Mouse (Mus musculus): ENCODE data around the gene Chd2. TPM values are rescaled to one million over a fixed set of nuclear protein-coding genes. Genes with fewer than 3 reads are reported as not detected.

Chd2 gene
- polyA plus RNA-seq, 1 experiment from 2014 or later, result 44.5 TPM

DNA sequence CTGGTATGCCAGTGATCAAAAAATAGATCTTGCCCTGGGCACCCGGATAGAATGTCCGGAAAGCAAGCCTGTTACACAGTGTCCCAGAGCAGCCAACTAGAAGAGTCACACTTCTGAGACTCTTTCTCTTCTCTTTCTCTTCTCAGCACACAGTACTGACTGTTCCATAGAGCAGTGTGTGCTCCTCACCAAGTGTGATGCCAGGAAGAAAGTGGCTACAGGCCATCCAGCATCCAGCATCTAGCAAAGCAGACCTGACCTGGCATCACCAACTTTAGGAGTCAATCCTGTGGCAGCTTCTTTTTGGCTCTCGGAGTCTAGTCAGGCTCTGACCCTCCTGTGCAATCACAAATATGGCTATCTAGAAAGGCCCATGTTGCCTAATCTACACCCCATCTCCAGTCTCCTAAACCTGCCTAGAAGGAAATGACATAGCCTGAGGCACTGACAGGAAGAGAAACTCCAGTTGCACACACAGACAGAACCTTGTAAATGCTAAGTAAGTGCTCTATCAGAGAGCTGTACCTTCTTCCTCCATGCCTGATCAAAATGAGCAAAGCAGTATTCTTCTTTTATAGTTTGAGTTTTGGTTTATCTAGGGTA is 27.3 kb upstream of the Chd2 start:
- H3K36me3 ChIP-seq (ENCODE audit: control insufficient read depth, insufficient read depth, low read length), result no peaks in the 10 kb centered on the region
- H3K4me2 ChIP-seq (ENCODE audit: low read depth, low read length), result no peak overlapping the region
- H3K27me3 ChIP-seq (ENCODE audit: control insufficient read depth, insufficient read depth, low read length), result no peaks in the 10 kb centered on the region
- H3K4me3 ChIP-seq (replicated peaks; ENCODE audit: low read length), result no peak overlapping the region
- H3K9ac ChIP-seq (ENCODE audit: low read length), result no peak overlapping the region
- H3K27ac ChIP-seq (ENCODE audit: low read length), result no peak overlapping the region
- WGBS, result 90% methylated on average over 3 of the region's 3 CpGs
- H3K9me3 ChIP-seq (replicated peaks; ENCODE audit: control insufficient read depth, low read length), result no peaks in the 10 kb centered on the region
- ATAC-seq (ENCODE audit: insufficient read depth, low FRiP score), result no peak
- H3K4me1 ChIP-seq (ENCODE audit: control insufficient read depth, insufficient read depth, low read length), result peaks cover 4% of the 10 kb centered on the region; the same call in 1 of the 2 replicates

DNA sequence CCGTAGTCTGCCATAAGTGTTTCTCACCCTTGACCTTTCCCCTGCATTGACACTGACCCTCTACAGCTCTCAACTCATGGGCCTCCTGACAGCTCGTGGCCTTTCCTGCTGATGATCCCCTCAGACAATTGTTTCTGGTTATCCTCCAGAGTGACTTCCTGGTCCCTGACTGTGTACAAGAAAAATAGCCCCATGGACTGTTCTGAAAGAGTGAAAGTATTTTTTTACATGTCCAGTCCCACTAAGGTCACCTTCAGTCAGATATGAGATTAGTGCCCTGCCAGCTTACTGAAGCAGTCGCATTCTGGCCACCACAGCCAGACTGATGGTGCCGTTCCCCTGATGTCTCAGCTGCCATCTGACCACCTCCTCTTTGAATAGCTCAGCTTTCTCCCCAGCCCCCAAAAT is 26.1 kb upstream of the Chd2 start:
- no peaks in the 10 kb centered on the region for H3K27me3 ChIP-seq (ENCODE audit: control insufficient read depth, insufficient read depth, low read length)
- H3K27ac ChIP-seq (ENCODE audit: low read length), result no peak overlapping the region
- no peak overlapping the region for H3K4me2 ChIP-seq (ENCODE audit: low read depth, low read length)
- no peaks in the 10 kb centered on the region for H3K9me3 ChIP-seq (replicated peaks; ENCODE audit: control insufficient read depth, low read length)
- ATAC-seq (ENCODE audit: insufficient read depth, low FRiP score), result 0 out of 2 replicates have a peak, but pooled peaks have one; percentile 53
- 58% methylated on average over 4 of the region's 4 CpGs for WGBS
- no peak overlapping the region for H3K4me3 ChIP-seq (replicated peaks; ENCODE audit: low read length)
- peaks cover 4% of the 10 kb centered on the region; the same call in 1 of the 2 replicates for H3K4me1 ChIP-seq (ENCODE audit: control insufficient read depth, insufficient read depth, low read length)
- no peak overlapping the region for H3K9ac ChIP-seq (ENCODE audit: low read length)
- H3K36me3 ChIP-seq (ENCODE audit: control insufficient read depth, insufficient read depth, low read length), result no peaks in the 10 kb centered on the region

DNA sequence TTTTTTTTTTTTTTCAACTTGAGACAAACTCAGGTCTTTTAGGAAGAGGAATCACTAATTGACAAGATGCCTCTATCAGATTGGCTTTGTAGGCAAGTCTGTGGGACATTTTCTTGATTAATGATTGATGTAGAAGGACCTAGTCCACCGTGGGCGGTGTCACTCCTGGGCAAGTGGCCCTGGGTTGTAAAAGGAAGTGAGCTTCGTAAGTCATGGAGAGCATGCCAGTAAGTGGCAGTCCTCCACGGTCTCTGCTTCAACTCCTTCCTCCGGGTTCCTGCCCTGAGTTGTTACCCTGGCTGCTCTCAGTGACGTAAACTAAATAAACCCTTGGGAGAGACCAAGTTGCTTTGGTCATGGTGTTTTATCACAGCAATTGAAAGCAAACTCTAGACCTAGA is 22.5 kb upstream of the Chd2 start:
- Histone ChIP-seq H3K27me3 (ENCODE audit: control insufficient read depth, insufficient read depth, low read length) (no peaks in the 10 kb centered on the region), H3K9ac (ENCODE audit: low read length) (no peak overlapping the region), H3K4me3 (replicated peaks; ENCODE audit: low read length) (no peak overlapping the region), H3K27ac (ENCODE audit: low read length) (no peak overlapping the region), H3K36me3 (ENCODE audit: control insufficient read depth, insufficient read depth, low read length) (no peaks in the 10 kb centered on the region), H3K4me1 (ENCODE audit: control insufficient read depth, insufficient read depth, low read length) (peaks cover 12% of the 10 kb centered on the region), H3K9me3 (replicated peaks; ENCODE audit: control insufficient read depth, low read length) (no peaks in the 10 kb centered on the region), H3K4me2 (ENCODE audit: low read depth, low read length) (no peak overlapping the region)
- no peak for ATAC-seq (ENCODE audit: insufficient read depth, low FRiP score)
- WGBS, result 83% methylated on average over 6 of the region's 6 CpGs

DNA sequence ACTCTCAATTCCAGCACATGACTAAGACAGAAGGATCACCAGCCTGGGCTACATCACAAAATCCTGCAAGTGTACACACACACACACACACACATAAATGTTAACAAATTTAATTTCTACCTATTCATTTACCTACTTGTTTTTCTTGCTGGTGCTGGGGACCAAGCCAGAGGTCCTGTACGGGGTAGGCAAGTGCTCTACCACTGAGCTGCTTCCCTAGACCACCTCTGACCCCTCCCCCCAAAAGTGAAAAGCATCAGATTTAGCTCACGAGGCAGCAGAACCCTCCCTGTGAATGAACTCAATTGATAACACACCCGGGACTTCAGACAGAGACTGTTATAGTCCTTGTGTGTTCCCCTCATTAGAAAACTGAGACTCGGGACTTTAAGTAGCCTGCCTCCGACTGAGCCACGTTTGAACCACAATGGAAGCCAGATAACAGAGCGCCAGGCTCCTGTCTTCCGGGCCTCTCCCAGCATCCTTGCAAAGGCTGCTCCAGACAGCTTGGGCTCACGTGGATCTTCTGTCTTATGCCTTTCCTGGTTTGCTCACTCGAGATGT is 19.9 kb upstream of the Chd2 start:
- WGBS, result 39% methylated on average over 10 of the region's 10 CpGs
- Histone ChIP-seq H3K4me3 (replicated peaks; ENCODE audit: low read length) (no peak overlapping the region), H3K9me3 (replicated peaks; ENCODE audit: control insufficient read depth, low read length) (no peaks in the 10 kb centered on the region), H3K4me1 (ENCODE audit: control insufficient read depth, insufficient read depth, low read length) (peaks cover 8% of the 10 kb centered on the region), H3K27me3 (ENCODE audit: control insufficient read depth, insufficient read depth, low read length) (no peaks in the 10 kb centered on the region), H3K9ac (ENCODE audit: low read length) (no peak overlapping the region), H3K27ac (ENCODE audit: low read length) (no peak overlapping the region), H3K36me3 (ENCODE audit: control insufficient read depth, insufficient read depth, low read length) (no peaks in the 10 kb centered on the region), H3K4me2 (ENCODE audit: low read depth, low read length) (no peak overlapping the region)
- no peak for ATAC-seq (ENCODE audit: insufficient read depth, low FRiP score)

DNA sequence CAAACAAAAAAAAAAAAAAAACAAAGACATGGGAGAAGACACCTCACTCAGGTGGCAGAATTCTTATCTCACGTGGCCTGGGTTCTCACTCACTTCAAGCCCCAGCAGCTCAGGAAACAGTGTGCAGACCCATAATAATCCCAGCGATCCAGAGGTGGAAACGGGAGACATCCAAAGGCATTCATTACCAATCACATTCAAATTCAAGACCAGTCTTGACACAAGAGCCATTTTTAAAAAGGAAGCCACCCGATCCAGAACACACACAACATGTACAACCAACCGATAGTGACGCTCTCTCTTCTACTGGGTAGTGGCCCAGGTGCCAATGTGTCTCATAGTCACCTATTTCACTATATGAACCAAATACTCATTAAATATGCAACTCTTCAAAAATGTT is 19.2 kb upstream of the Chd2 start:
- Histone ChIP-seq H3K9me3 (replicated peaks; ENCODE audit: control insufficient read depth, low read length) (no peaks in the 10 kb centered on the region), H3K4me1 (ENCODE audit: control insufficient read depth, insufficient read depth, low read length) (peaks cover 8% of the 10 kb centered on the region), H3K4me3 (replicated peaks; ENCODE audit: low read length) (no peak overlapping the region), H3K27me3 (ENCODE audit: control insufficient read depth, insufficient read depth, low read length) (no peaks in the 10 kb centered on the region), H3K4me2 (ENCODE audit: low read depth, low read length) (no peak overlapping the region), H3K36me3 (ENCODE audit: control insufficient read depth, insufficient read depth, low read length) (no peaks in the 10 kb centered on the region), H3K27ac (ENCODE audit: low read length) (no peak overlapping the region), H3K9ac (ENCODE audit: low read length) (no peak overlapping the region)
- WGBS, result 96% methylated on average over 6 of the region's 6 CpGs
- ATAC-seq (ENCODE audit: insufficient read depth, low FRiP score), result no peak

DNA sequence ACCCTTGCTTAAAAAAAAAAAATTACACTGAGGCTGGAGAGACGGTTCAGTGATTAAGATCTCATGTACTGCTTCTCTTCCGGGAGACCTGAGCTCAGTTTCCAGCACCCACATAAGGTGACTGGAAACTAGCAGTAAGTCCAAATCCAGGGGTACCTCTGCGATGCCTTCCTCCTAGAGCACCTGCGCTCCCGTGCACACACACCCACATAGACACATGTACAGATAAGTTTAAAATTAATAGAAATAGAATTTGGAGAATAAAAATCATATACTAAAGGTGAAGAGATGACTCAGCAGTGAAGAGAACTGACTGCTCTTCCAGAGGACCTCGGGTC is 18.2 kb upstream of the Chd2 start:
- Histone ChIP-seq H3K4me2 (ENCODE audit: low read depth, low read length) (peak overlapping the region; percentile 63), H3K9ac (ENCODE audit: low read length) (peak overlapping the region; percentile 85), H3K36me3 (ENCODE audit: control insufficient read depth, insufficient read depth, low read length) (no peaks in the 10 kb centered on the region), H3K27me3 (ENCODE audit: control insufficient read depth, insufficient read depth, low read length) (no peaks in the 10 kb centered on the region), H3K4me3 (replicated peaks; ENCODE audit: low read length) (peak overlapping the region; percentile 87), H3K9me3 (replicated peaks; ENCODE audit: control insufficient read depth, low read length) (no peaks in the 10 kb centered on the region), H3K4me1 (ENCODE audit: control insufficient read depth, insufficient read depth, low read length) (peaks cover 8% of the 10 kb centered on the region), H3K27ac (ENCODE audit: low read length) (peak overlapping the region; percentile 96)
- WGBS, result 69% methylated on average over 6 of the region's 6 CpGs
- ATAC-seq (ENCODE audit: insufficient read depth, low FRiP score), result no peak

DNA sequence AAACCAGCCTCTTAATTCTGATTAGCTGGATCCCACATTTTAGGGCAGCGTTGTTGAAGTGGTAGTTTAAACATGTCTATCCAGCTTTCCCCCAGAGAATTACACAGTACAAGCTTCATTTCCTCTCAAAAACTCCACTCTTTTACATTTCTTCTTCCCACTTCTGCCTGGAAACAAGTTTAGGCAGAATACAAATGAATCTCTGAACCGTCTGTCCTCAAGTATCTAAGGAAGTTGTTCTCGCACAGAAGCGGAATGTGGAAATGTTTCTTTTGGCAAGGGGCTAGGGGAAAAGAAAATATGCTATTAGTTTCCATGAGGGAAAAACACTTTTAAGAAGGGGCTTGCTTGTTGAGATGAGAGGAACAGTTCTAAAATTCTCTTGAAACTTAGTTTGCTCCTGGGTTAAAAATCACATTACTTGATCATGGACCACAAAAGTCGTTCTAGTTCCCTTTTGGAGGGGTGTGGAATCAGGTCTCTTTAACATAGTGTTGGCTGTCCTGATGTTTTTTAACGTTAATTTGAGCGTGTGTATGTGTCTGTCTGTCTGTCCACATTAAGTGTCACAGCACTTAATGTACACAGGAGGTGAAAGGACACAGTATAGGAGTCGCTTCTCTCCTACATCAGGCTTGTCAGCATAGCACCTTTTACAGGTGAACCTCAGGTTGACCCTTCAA is 17.7 kb upstream of the Chd2 start:
- Histone ChIP-seq H3K4me2 (ENCODE audit: low read depth, low read length) (peak overlapping the region; percentile 63), H3K36me3 (ENCODE audit: control insufficient read depth, insufficient read depth, low read length) (no peaks in the 10 kb centered on the region), H3K4me3 (replicated peaks; ENCODE audit: low read length) (peak overlapping the region; percentile 87), H3K9me3 (replicated peaks; ENCODE audit: control insufficient read depth, low read length) (no peaks in the 10 kb centered on the region), H3K9ac (ENCODE audit: low read length) (peak overlapping the region; percentile 85), H3K4me1 (ENCODE audit: control insufficient read depth, insufficient read depth, low read length) (peaks cover 8% of the 10 kb centered on the region), H3K27ac (ENCODE audit: low read length) (peak overlapping the region; percentile 96), H3K27me3 (ENCODE audit: control insufficient read depth, insufficient read depth, low read length) (no peaks in the 10 kb centered on the region)
- no peak for ATAC-seq (ENCODE audit: insufficient read depth, low FRiP score)
- 10% methylated on average over 8 of the region's 8 CpGs for WGBS

DNA sequence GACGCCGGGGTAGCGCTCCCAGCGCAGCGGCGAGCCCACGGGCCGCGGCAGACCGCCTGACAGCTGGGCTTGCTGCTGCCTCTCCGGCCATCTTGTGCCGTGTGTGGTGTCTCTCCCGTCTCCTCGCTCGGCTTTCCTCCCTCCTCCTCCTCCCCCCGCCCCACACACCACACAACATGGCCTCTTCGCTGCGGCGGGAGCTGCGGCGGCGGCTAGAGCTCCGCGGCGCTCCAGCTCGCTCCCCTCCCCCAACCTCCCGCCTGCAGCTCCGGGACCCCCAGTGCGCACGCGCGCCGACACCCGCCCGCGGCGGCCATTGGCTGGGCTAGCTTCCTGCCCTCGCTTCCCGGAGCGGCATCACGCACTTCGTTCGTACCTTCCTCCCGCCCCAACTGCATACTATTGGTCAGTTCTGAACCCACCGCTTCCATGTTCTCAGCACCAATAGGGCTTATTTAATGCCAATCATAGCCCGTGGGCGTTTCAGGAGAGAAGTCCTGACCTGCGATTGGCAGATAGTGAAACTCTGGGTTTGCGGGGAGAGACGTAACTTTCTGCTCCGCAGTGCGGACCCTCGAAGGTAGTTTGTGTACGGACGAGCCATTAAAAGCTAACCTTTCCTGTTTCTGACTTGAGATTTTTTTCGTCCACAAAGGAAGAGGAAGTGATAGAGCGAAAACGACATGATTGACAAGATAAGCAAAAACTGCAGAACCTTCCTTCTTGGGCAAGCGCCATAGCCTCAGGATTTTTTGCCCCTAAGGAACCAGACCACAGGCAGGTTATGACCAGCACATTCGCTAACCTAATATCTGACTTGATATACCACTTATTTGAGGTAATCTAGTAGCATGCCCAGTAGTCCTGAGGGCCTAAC is 16.9 kb upstream of the Chd2 start:
- no peaks in the 10 kb centered on the region for H3K27me3 ChIP-seq (ENCODE audit: control insufficient read depth, insufficient read depth, low read length)
- under 1% methylated on average over 54 of the region's 60 CpGs for WGBS

More for the DNA sequence above, 16.9 kb upstream of the Chd2 start:
- Histone ChIP-seq H3K4me3 (replicated peaks; ENCODE audit: low read length) (peak overlapping the region; percentile 87), H3K36me3 (ENCODE audit: control insufficient read depth, insufficient read depth, low read length) (no peaks in the 10 kb centered on the region), H3K4me1 (ENCODE audit: control insufficient read depth, insufficient read depth, low read length) (peaks cover 8% of the 10 kb centered on the region), H3K27ac (ENCODE audit: low read length) (peak overlapping the region; percentile 100), H3K4me2 (ENCODE audit: low read depth, low read length) (peak overlapping the region; percentile 63), H3K9ac (ENCODE audit: low read length) (peak overlapping the region; percentile 100), H3K9me3 (replicated peaks; ENCODE audit: control insufficient read depth, low read length) (no peaks in the 10 kb centered on the region)
- ATAC-seq (ENCODE audit: insufficient read depth, low FRiP score), result peak; percentile 100

Data from stomach, embryonic 16.5 days (tissue).